Mouse (Mus musculus): Measurements from ENCODE around the gene Ptgdr2. TPM values are rescaled to one million over a fixed set of nuclear protein-coding genes. Genes with fewer than 3 reads are reported as not detected.
A peak's percentile ranks its signal among the peaks of the same experiment; 100 is the strongest.

Gene Ptgdr2
- total RNA-seq, 2 experiments from 2014 or later, result 0.21 to 0.34 TPM

- intact Hi-C loops (cut with DNase I), result no loop called here
- no peak for DNase-seq (ENCODE audit: extremely low spot score in 1 of 2, low spot score in 2 of 2)
Observed at GRCm38 (mm10) chr19:10965721-10966120, 28.8 kb downstream of the Ptgdr2 start.

GRCm38 (mm10) chr19:10968578-10968977 is 31.6 kb downstream of the Ptgdr2 start:
- intact Hi-C loops (cut with DNase I), result no loop called here
- no peak for DNase-seq (ENCODE audit: extremely low spot score in 1 of 2, low spot score in 2 of 2)

- DNase-seq (ENCODE audit: extremely low spot score in 1 of 2, low spot score in 2 of 2), result no peak
- intact Hi-C loops (cut with DNase I), result no loop called here
Observed at GRCm38 (mm10) chr19:10970457-10970856, 33.5 kb downstream of the Ptgdr2 start.

- no peak for DNase-seq (ENCODE audit: extremely low spot score in 1 of 2, low spot score in 2 of 2)
- intact Hi-C loops (cut with DNase I), result no loop called here
Observed at GRCm38 (mm10) chr19:10972660-10973059, 35.7 kb downstream of the Ptgdr2 start.

- intact Hi-C loops (cut with DNase I), result no loop called here
- DNase-seq (ENCODE audit: extremely low spot score in 1 of 2, low spot score in 2 of 2), result no peak
Observed at GRCm38 (mm10) chr19:10973187-10973586, 36.2 kb downstream of the Ptgdr2 start.

GRCm38 (mm10) chr19:10974238-10974865 is 37.4 kb downstream of the Ptgdr2 start, which contains the start of gene Ms4a10:
Ms4a10 (minus strand) TSS chr19:10974670.
- DNase-seq (ENCODE audit: extremely low spot score in 1 of 2, low spot score in 2 of 2), result no peak
- intact Hi-C loops (cut with DNase I), result no loop called here

- intact Hi-C loops (cut with DNase I), result no loop called here
Observed at GRCm38 (mm10) chr19:10975187-10975586, 38.2 kb downstream of the Ptgdr2 start.

GRCm38 (mm10) chr19:10976318-10976717 is 39.4 kb downstream of the Ptgdr2 start:
- no peak for DNase-seq (ENCODE audit: extremely low spot score in 1 of 2, low spot score in 2 of 2)
- intact Hi-C loops (cut with DNase I), result no loop called here

More at GRCm38 (mm10) chr19:10975187-10975586, 38.2 kb downstream of the Ptgdr2 start:
- DNase-seq (ENCODE audit: extremely low spot score in 1 of 2, low spot score in 2 of 2), result no peak

GRCm38 (mm10) chr19:10979184-10980168 is 42.5 kb downstream of the Ptgdr2 start:
- intact Hi-C loops (cut with DNase I), result no loop called here
- DNase-seq (ENCODE audit: extremely low spot score in 1 of 2, low spot score in 2 of 2), result peak; percentile 56 to 89

GRCm38 (mm10) chr19:10980210-10980609 is 43.2 kb downstream of the Ptgdr2 start:
- DNase-seq (ENCODE audit: extremely low spot score in 1 of 2, low spot score in 2 of 2), result no peak
- intact Hi-C loops (cut with DNase I), result no loop called here

GRCm38 (mm10) chr19:10983146-10983545 is 46.2 kb downstream of the Ptgdr2 start:
- peak in 1 of 2 experiments; percentile 45 for DNase-seq (ENCODE audit: extremely low spot score in 1 of 2, low spot score in 2 of 2)

GRCm38 (mm10) chr19:10984551-10984950 is 47.6 kb downstream of the Ptgdr2 start:
- peak in 1 of 2 experiments; percentile 41 for DNase-seq (ENCODE audit: extremely low spot score in 1 of 2, low spot score in 2 of 2)
- intact Hi-C loops (cut with DNase I), result no loop called here

More at GRCm38 (mm10) chr19:10983146-10983545, 46.2 kb downstream of the Ptgdr2 start:
- intact Hi-C loops (cut with DNase I), result no loop called here

- intact Hi-C loops (cut with DNase I), result no loop called here
- no peak for DNase-seq (ENCODE audit: extremely low spot score in 1 of 2, low spot score in 2 of 2)
Observed at GRCm38 (mm10) chr19:10985889-10986288, 48.9 kb downstream of the Ptgdr2 start.

- intact Hi-C loops (cut with DNase I), result no loop called here
- DNase-seq (ENCODE audit: extremely low spot score in 1 of 2, low spot score in 2 of 2), result no peak
Observed at GRCm38 (mm10) chr19:10988563-10988962, 51.6 kb downstream of the Ptgdr2 start.

GRCm38 (mm10) chr19:10990751-10991150 is 53.8 kb downstream of the Ptgdr2 start:
- intact Hi-C loops (cut with DNase I), result no loop called here
- DNase-seq (ENCODE audit: extremely low spot score in 1 of 2, low spot score in 2 of 2), result no peak

GRCm38 (mm10) chr19:10991911-10992310 is 55.0 kb downstream of the Ptgdr2 start:
- intact Hi-C loops (cut with DNase I), result no loop called here
- DNase-seq (ENCODE audit: extremely low spot score in 1 of 2, low spot score in 2 of 2), result no peak

All from left cerebral cortex, postnatal 10 days (tissue).